Mouse (Mus musculus) midbrain, embryonic 14.5 days (tissue): ENCODE measurements at regions not wholly inside any gene's neighbourhood (a gene's known extent, or its start where the extent isn't known, plus 50 kb on each side); places are given as distances from the start of the nearest gene placed in this dataset.

Experiments used
- ATAC-seq: fragments of 200-750 bp; cut with Nextera tagmentation; 2 replicates; pipeline ENCODE4 v1.8.0; 2017; ENCODE audit warnings: moderate number of reproducible peaks, moderate library complexity; ENCODE audit not compliant: low FRiP score, low TSS enrichment
- DNase-seq: peaks from one replicate; pipeline ENCODE4 v3.0.0-alpha.2; 2015
- H3K27ac ChIP-seq: fragments of 300-500 bp; sonication (generic); replicated peaks from 2 replicates; pipeline ENCODE4 v1.5.1; 2014; ENCODE audit warnings: mild to moderate bottlenecking, low read depth, low read length, moderate library complexity
- H3K27me3 ChIP-seq: fragments of 300-500 bp; sonication (generic); 2 replicates; pipeline ENCODE4 v1.6.1; 2014; ENCODE audit warnings: low read length, control low read depth, mixed read lengths; ENCODE audit not compliant: control insufficient read depth, insufficient read depth
- H3K36me3 ChIP-seq: fragments of 300-500 bp; sonication (generic); 2 replicates; pipeline ENCODE4 v1.6.1; 2014; ENCODE audit warnings: low read length, control low read depth; ENCODE audit not compliant: control insufficient read depth, insufficient read depth
- H3K4me1 ChIP-seq: fragments of 300-500 bp; sonication (generic); 2 replicates; pipeline ENCODE4 v1.6.1; 2014; ENCODE audit warnings: mild to moderate bottlenecking, antibody characterized with exemption, low read length, control low read depth; ENCODE audit not compliant: control insufficient read depth, insufficient read depth
- H3K4me2 ChIP-seq: fragments of 300-500 bp; sonication (generic); 2 replicates; pipeline ENCODE4 v1.6.1; 2014; ENCODE audit warnings: mild to moderate bottlenecking, low read length, moderate library complexity
- H3K4me3 ChIP-seq: fragments of 300-500 bp; sonication (generic); replicated peaks from 2 replicates; pipeline ENCODE4 v1.5.1; 2014; ENCODE audit warnings: low read depth, low read length
- H3K9ac ChIP-seq: fragments of 300-500 bp; sonication (generic); replicated peaks from 2 replicates; pipeline ENCODE4 v1.6.1; 2014; ENCODE audit warnings: mild to moderate bottlenecking, low read length, moderate library complexity
- H3K9me3 ChIP-seq: fragments of 300-500 bp; sonication (generic); 2 replicates; pipeline ENCODE4 v1.6.1; 2016; ENCODE audit warnings: low read length, control low read depth, mixed read lengths; ENCODE audit not compliant: control insufficient read depth
- WGBS: fragments of 180-500 bp; shearing (Covaris S2); extraction: QIAGEN DNeasy Blood & Tissue Kit; methylation state at CpG from one replicate; pipeline ENCODE4 v1.1.7; 2014; 5-methylcytosine and 5-hydroxymethylcytosine counted together

GRCm38 (mm10) chr1:189065152-189065910 lies 57.7 kb upstream of the Kctd3 start:
- WGBS: 87% methylated on average over 5 of the region's 5 CpGs
- Histone ChIP-seq H3K9me3 (no peaks in the 10 kb centered on the region), H3K9ac (no peak overlapping the region), H3K4me1 (no peaks in the 10 kb centered on the region), H3K36me3 (no peaks in the 10 kb centered on the region), H3K27me3 (no peaks in the 10 kb centered on the region), H3K4me2 (no peak overlapping the region), H3K27ac (no peak overlapping the region), H3K4me3 (no peak overlapping the region)
- DNase-seq (no peak), ATAC-seq (no peak)

- Histone ChIP-seq H3K9me3 (no peaks in the 10 kb centered on the region), H3K36me3 (no peaks in the 10 kb centered on the region), H3K4me3 (no peak overlapping the region), H3K27me3 (no peaks in the 10 kb centered on the region), H3K9ac (no peak overlapping the region), H3K4me2 (no peak overlapping the region), H3K27ac (no peak overlapping the region), H3K4me1 (no peaks in the 10 kb centered on the region)
- no peak for ATAC-seq
- WGBS: 88% methylated on average over 4 of the region's 4 CpGs
- DNase-seq: no peak
Measured at GRCm38 (mm10) chr1:189064629-189065028, 57.0 kb upstream of the Kctd3 start.

DNA sequence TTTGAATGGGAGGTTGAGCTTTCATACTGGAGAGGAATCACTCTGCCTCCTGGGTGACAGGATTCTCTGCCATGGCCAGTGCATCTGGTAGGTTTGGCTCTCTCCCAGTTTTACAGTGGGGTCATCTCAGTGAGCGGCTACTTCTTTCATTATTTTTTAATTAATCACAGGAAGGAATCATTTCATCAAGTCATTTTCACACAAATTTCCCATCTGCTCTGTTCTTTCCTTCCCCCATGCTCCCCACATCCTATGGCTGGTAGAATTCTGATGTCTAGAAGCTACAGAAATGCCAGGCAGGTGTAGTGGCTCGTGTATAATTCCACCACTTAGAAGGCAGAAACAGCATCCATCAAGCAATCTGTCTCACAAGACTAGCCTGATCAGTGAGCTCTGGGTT lies 56.1 kb upstream of the Kctd3 start:
- H3K4me1 ChIP-seq: no peaks in the 10 kb centered on the region
- WGBS: 84% methylated on average over 2 of the region's 2 CpGs
- H3K9me3 ChIP-seq: no peaks in the 10 kb centered on the region
- H3K27me3 ChIP-seq: no peaks in the 10 kb centered on the region
- ATAC-seq (no peak), DNase-seq (no peak)
- H3K27ac ChIP-seq: no peak overlapping the region
- H3K4me2 ChIP-seq: no peak overlapping the region
- no peaks in the 10 kb centered on the region for H3K36me3 ChIP-seq
- no peak overlapping the region for H3K4me3 ChIP-seq
- H3K9ac ChIP-seq: no peak overlapping the region

- Histone ChIP-seq H3K27me3 (no peaks in the 10 kb centered on the region), H3K4me2 (no peak overlapping the region), H3K4me1 (no peaks in the 10 kb centered on the region), H3K4me3 (no peak overlapping the region), H3K9ac (no peak overlapping the region), H3K27ac (no peak overlapping the region), H3K9me3 (no peaks in the 10 kb centered on the region), H3K36me3 (no peaks in the 10 kb centered on the region)
- no peak for DNase-seq
- ATAC-seq: no peak
- 69% methylated on average over 7 of the region's 7 CpGs for WGBS
Measured at GRCm38 (mm10) chr1:189063209-189063608, 55.6 kb upstream of the Kctd3 start.
